Mouse (Mus musculus): ENCODE results near the gene Rnd2. TPM values are rescaled to one million over a fixed set of nuclear protein-coding genes. Genes with fewer than 3 reads are reported as not detected.
A peak's percentile ranks its signal among the peaks of the same experiment; 100 is the strongest.
"Not testable (repeated sequence)": the region's sequence is repeated elsewhere in the genome, so short reads cannot be mapped to it uniquely, and the experiment has no call there.

The Rnd2 gene
- polyA plus RNA-seq, 1 experiment from 2014 or later = 43.5 TPM

GRCm38 (mm10) chr11:101449596-101449995 lies 15.2 kb upstream of the Rnd2 start:
- not testable (repeated sequence) for H3K27me3 ChIP-seq (ENCODE audit: control insufficient read depth, insufficient read depth, low read length); H3K27ac ChIP-seq (ENCODE audit: low read depth, low read length); ATAC-seq (replicated peaks; ENCODE audit: low FRiP score); H3K4me1 ChIP-seq (replicated peaks; ENCODE audit: control insufficient read depth, insufficient read depth, low read length); DNase-seq (ENCODE audit: low spot score); H3K4me2 ChIP-seq (ENCODE audit: low read depth, low read length, severe bottlenecking); H3K9me3 ChIP-seq (ENCODE audit: control insufficient read depth, low read length); H3K36me3 ChIP-seq (ENCODE audit: control insufficient read depth, insufficient read depth, low read length); H3K9ac ChIP-seq (ENCODE audit: low read length); H3K4me3 ChIP-seq (ENCODE audit: low read depth, low read length)
- WGBS = 83% methylated on average over 4 of the region's 4 CpGs

DNA sequence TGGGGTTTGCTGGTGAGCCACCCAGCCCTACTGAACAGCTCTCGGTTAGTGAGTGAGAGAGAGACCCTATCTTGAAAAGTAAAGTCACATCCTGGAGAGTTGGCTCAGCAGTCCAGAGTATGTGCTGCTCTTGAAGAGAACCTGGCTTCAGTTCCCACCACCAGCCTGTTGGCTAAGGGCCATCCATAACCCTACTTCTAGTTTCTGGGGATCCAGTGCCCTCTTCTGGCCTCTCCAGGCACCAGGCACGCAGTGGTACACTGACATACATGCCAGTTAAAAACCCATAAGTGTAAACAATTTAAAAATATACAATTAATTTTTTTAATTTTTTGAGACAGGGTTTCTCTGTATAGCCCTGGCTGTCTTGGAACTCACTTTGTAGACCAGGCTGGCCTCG lies 14.4 kb upstream of the Rnd2 start:
- DNase-seq (ENCODE audit: low spot score) (peak; percentile 47), ATAC-seq (replicated peaks; ENCODE audit: low FRiP score) (no peak)
- Histone ChIP-seq H3K4me3 (ENCODE audit: low read depth, low read length) (no peak overlapping the region), H3K4me2 (ENCODE audit: low read depth, low read length, severe bottlenecking) (no peak overlapping the region), H3K9me3 (ENCODE audit: control insufficient read depth, low read length) (no peaks in the 10 kb centered on the region), H3K36me3 (ENCODE audit: control insufficient read depth, insufficient read depth, low read length) (peaks cover 3% of the 10 kb centered on the region; the same call in 1 of the 2 replicates), H3K9ac (ENCODE audit: low read length) (no peak overlapping the region), H3K27ac (ENCODE audit: low read depth, low read length) (no peak overlapping the region), H3K27me3 (ENCODE audit: control insufficient read depth, insufficient read depth, low read length) (no peaks in the 10 kb centered on the region), H3K4me1 (replicated peaks; ENCODE audit: control insufficient read depth, insufficient read depth, low read length) (peaks cover 3% of the 10 kb centered on the region; the same call in 1 of the 2 replicates)
- 89% methylated on average over 3 of the region's 3 CpGs for WGBS

DNA sequence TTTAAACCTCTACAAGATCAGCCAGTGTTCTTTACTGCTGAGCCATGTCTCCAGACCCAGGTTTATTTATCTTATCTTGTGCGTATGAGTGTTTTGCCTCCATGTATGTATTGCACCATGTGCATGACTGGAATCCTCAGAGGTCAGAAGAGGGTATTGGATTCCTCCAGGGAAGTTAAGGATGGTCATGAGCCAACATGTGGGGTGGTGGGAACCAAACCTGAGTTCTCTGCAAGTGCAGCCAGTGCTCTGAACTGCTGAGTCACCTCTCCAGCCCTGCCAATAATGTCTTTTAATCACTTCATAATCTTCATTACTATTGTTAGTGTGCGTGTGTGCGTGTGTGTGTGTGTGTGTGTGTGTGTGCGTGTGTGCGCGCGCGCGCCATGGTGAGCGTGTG lies 13.3 kb upstream of the Rnd2 start:
- Histone ChIP-seq H3K4me1 (replicated peaks; ENCODE audit: control insufficient read depth, insufficient read depth, low read length) (peaks cover 3% of the 10 kb centered on the region; the same call in 1 of the 2 replicates), H3K36me3 (ENCODE audit: control insufficient read depth, insufficient read depth, low read length) (no peaks in the 10 kb centered on the region), H3K9me3 (ENCODE audit: control insufficient read depth, low read length) (no peaks in the 10 kb centered on the region), H3K27me3 (ENCODE audit: control insufficient read depth, insufficient read depth, low read length) (no peaks in the 10 kb centered on the region), H3K4me3 (ENCODE audit: low read depth, low read length) (no peak overlapping the region), H3K27ac (ENCODE audit: low read depth, low read length) (no peak overlapping the region), H3K9ac (ENCODE audit: low read length) (no peak overlapping the region), H3K4me2 (ENCODE audit: low read depth, low read length, severe bottlenecking) (no peak overlapping the region)
- 94% methylated on average over 10 of the region's 10 CpGs for WGBS
- DNase-seq (ENCODE audit: low spot score) (peak; percentile 33), ATAC-seq (replicated peaks; ENCODE audit: low FRiP score) (no peak)

GRCm38 (mm10) chr11:101452093-101452774 lies 12.6 kb upstream of the Rnd2 start:
- 74% methylated on average over 10 of the region's 10 CpGs for WGBS
- Histone ChIP-seq H3K4me3 (ENCODE audit: low read depth, low read length) (no peak overlapping the region), H3K4me1 (replicated peaks; ENCODE audit: control insufficient read depth, insufficient read depth, low read length) (peaks cover 3% of the 10 kb centered on the region; the same call in 1 of the 2 replicates), H3K36me3 (ENCODE audit: control insufficient read depth, insufficient read depth, low read length) (no peaks in the 10 kb centered on the region), H3K9ac (ENCODE audit: low read length) (no peak overlapping the region), H3K27ac (ENCODE audit: low read depth, low read length) (no peak overlapping the region), H3K4me2 (ENCODE audit: low read depth, low read length, severe bottlenecking) (no peak overlapping the region), H3K27me3 (ENCODE audit: control insufficient read depth, insufficient read depth, low read length) (no peaks in the 10 kb centered on the region), H3K9me3 (ENCODE audit: control insufficient read depth, low read length) (no peaks in the 10 kb centered on the region)
- DNase-seq (ENCODE audit: low spot score) (no peak), ATAC-seq (replicated peaks; ENCODE audit: low FRiP score) (no peak)

DNA sequence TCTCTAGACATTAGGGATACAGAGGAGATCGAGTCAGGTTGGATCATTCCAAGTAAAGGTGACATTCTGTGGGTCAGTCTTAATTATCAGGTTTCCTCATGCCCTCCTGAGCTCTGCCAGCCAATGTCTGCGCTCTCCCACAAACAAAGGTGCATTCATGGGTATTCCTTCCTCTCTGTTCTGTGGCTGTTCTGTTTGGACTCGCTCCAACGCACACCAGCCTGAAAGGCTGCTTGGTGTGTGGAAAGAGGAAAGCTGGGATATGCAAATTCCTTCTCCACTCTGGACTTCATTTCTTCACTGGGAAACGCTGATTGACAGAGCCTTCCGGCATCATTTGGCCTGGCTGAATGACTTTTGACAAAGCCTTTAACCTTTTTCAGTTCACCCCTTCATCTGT lies 10.1 kb upstream of the Rnd2 start:
- Histone ChIP-seq H3K9ac (ENCODE audit: low read length) (no peak overlapping the region), H3K4me3 (ENCODE audit: low read depth, low read length) (no peak overlapping the region), H3K4me2 (ENCODE audit: low read depth, low read length, severe bottlenecking) (no peak overlapping the region), H3K4me1 (replicated peaks; ENCODE audit: control insufficient read depth, insufficient read depth, low read length) (peaks cover 3% of the 10 kb centered on the region; the same call in 1 of the 2 replicates), H3K36me3 (ENCODE audit: control insufficient read depth, insufficient read depth, low read length) (no peaks in the 10 kb centered on the region), H3K27ac (ENCODE audit: low read depth, low read length) (no peak overlapping the region; the same call in 1 of the 2 replicates), H3K27me3 (ENCODE audit: control insufficient read depth, insufficient read depth, low read length) (no peaks in the 10 kb centered on the region), H3K9me3 (ENCODE audit: control insufficient read depth, low read length) (no peaks in the 10 kb centered on the region)
- WGBS = 32% methylated on average over 6 of the region's 6 CpGs
- ATAC-seq (replicated peaks; ENCODE audit: low FRiP score) (no peak), DNase-seq (ENCODE audit: low spot score) (peak; percentile 55)

- Histone ChIP-seq H3K9ac (ENCODE audit: low read length) (no peak overlapping the region), H3K4me3 (ENCODE audit: low read depth, low read length) (no peak overlapping the region), H3K9me3 (ENCODE audit: control insufficient read depth, low read length) (no peaks in the 10 kb centered on the region), H3K36me3 (ENCODE audit: control insufficient read depth, insufficient read depth, low read length) (no peaks in the 10 kb centered on the region), H3K4me1 (replicated peaks; ENCODE audit: control insufficient read depth, insufficient read depth, low read length) (peaks cover 3% of the 10 kb centered on the region; the same call in 1 of the 2 replicates), H3K4me2 (ENCODE audit: low read depth, low read length, severe bottlenecking) (no peak overlapping the region), H3K27ac (ENCODE audit: low read depth, low read length) (no peak overlapping the region), H3K27me3 (ENCODE audit: control insufficient read depth, insufficient read depth, low read length) (no peaks in the 10 kb centered on the region)
- ATAC-seq (replicated peaks; ENCODE audit: low FRiP score) (no peak), DNase-seq (ENCODE audit: low spot score) (peak; percentile 30)
- 89% methylated on average over 7 of the region's 7 CpGs for WGBS
Measured at GRCm38 (mm10) chr11:101455627-101456026, 9.2 kb upstream of the Rnd2 start.

- H3K27ac ChIP-seq (ENCODE audit: low read depth, low read length) = no peak overlapping the region
- no peaks in the 10 kb centered on the region for H3K27me3 ChIP-seq (ENCODE audit: control insufficient read depth, insufficient read depth, low read length)
- ATAC-seq (replicated peaks; ENCODE audit: low FRiP score) (no peak), DNase-seq (ENCODE audit: low spot score) (no peak)
- no peak overlapping the region for H3K9ac ChIP-seq (ENCODE audit: low read length)
- H3K9me3 ChIP-seq (ENCODE audit: control insufficient read depth, low read length) = no peaks in the 10 kb centered on the region
- peaks cover 9% of the 10 kb centered on the region; the same call in 1 of the 2 replicates for H3K4me1 ChIP-seq (replicated peaks; ENCODE audit: control insufficient read depth, insufficient read depth, low read length)
- no peaks in the 10 kb centered on the region for H3K36me3 ChIP-seq (ENCODE audit: control insufficient read depth, insufficient read depth, low read length)
- WGBS = 89% methylated on average over 9 of the region's 9 CpGs
- H3K4me3 ChIP-seq (ENCODE audit: low read depth, low read length) = no peak overlapping the region
- no peak overlapping the region for H3K4me2 ChIP-seq (ENCODE audit: low read depth, low read length, severe bottlenecking)
Measured at GRCm38 (mm10) chr11:101457631-101458030, 7.2 kb upstream of the Rnd2 start.

DNA sequence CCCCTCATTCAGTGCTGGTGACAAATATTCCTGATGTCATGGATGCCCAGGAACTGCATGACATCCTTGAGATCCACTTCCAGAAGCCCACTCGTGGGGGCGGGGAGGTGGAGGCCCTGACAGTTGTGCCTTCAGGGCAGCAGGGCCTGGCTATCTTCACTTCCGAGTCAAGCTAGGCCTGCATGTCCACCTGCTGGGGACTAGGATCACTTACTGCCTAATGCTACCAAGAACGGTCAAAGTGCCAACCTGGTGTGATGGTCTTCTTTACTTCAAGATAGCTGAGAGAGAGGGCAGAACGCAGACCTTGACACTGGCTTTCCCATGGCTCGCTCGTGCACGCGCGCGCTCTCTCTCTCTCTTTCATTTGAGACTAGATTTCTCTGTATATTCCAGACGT lies 6.6 kb upstream of the Rnd2 start:
- no peak overlapping the region for H3K4me2 ChIP-seq (ENCODE audit: low read depth, low read length, severe bottlenecking)
- no peak overlapping the region for H3K4me3 ChIP-seq (ENCODE audit: low read depth, low read length)
- H3K27ac ChIP-seq (ENCODE audit: low read depth, low read length) = no peak overlapping the region
- H3K9me3 ChIP-seq (ENCODE audit: control insufficient read depth, low read length) = no peaks in the 10 kb centered on the region
- H3K36me3 ChIP-seq (ENCODE audit: control insufficient read depth, insufficient read depth, low read length) = no peaks in the 10 kb centered on the region
- no peak overlapping the region for H3K9ac ChIP-seq (ENCODE audit: low read length)
- WGBS = 86% methylated on average over 12 of the region's 12 CpGs
- H3K4me1 ChIP-seq (replicated peaks; ENCODE audit: control insufficient read depth, insufficient read depth, low read length) = peaks cover 13% of the 10 kb centered on the region; the same call in 1 of the 2 replicates
- DNase-seq (ENCODE audit: low spot score) (no peak), ATAC-seq (replicated peaks; ENCODE audit: low FRiP score) (no peak)
- no peaks in the 10 kb centered on the region for H3K27me3 ChIP-seq (ENCODE audit: control insufficient read depth, insufficient read depth, low read length)

GRCm38 (mm10) chr11:101459716-101460115 lies 5.1 kb upstream of the Rnd2 start:
- Histone ChIP-seq H3K36me3 (ENCODE audit: control insufficient read depth, insufficient read depth, low read length) (no peaks in the 10 kb centered on the region), H3K4me2 (ENCODE audit: low read depth, low read length, severe bottlenecking) (no peak overlapping the region), H3K27ac (ENCODE audit: low read depth, low read length) (no peak overlapping the region), H3K9me3 (ENCODE audit: control insufficient read depth, low read length) (no peaks in the 10 kb centered on the region), H3K4me1 (replicated peaks; ENCODE audit: control insufficient read depth, insufficient read depth, low read length) (peaks cover 17% of the 10 kb centered on the region), H3K9ac (ENCODE audit: low read length) (no peak overlapping the region), H3K4me3 (ENCODE audit: low read depth, low read length) (no peak overlapping the region), H3K27me3 (ENCODE audit: control insufficient read depth, insufficient read depth, low read length) (no peaks in the 10 kb centered on the region)
- DNase-seq (ENCODE audit: low spot score) (no peak), ATAC-seq (replicated peaks; ENCODE audit: low FRiP score) (no peak)
- WGBS = 43% methylated on average over 6 of the region's 6 CpGs

All from forebrain, embryonic 11.5 days (tissue).